Mouse (Mus musculus) frontal cortex, postnatal 10 days (tissue): Measurements from ENCODE around the gene Psmc1.

Experiments
- DNase-seq, 2 experiments: peaks; one replicate each; pipeline ENCODE4 v3.0.0; 2022; ENCODE audit warnings: low spot score in 2 of 2, mixed read lengths in 1 of 2

The Psmc1 gene

DNA sequence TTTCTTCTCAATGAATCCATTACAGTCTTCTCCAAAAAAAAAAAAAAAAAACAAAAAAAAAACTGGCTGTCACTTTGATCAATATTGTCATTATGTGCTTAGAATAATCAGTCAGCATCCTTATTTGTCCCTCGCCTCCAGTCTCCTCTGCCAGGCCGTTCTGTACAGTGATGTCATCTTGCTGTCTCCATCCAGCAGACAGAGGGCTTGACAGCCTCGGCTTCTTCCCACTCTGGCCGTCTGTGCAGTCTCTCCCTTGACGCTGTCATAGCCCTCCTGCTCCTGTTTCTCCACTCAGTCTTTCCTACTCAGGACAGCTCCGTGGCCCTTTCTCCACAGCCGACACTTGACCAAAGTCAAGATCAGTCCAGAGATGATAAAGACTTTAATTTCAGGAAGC, 62.5 kb downstream of the Psmc1 start:
- DNase-seq: no peak
